Mouse (Mus musculus) heart, postnatal 0 days (tissue): ENCODE data around the gene Chek2. TPM values are rescaled to one million over a fixed set of nuclear protein-coding genes. Genes with fewer than 3 reads are reported as not detected.
"Not testable (repeated sequence)": the region's sequence is repeated elsewhere in the genome, so short reads cannot be mapped to it uniquely, and the experiment has no call there.

Experiments
- ATAC-seq: fragments of 200-750 bp; cut with Nextera tagmentation; 2 replicates; pipeline ENCODE4 v1.8.0; 2017; ENCODE audit warnings: low read depth, moderate number of reproducible peaks, moderate library complexity; ENCODE audit not compliant: insufficient read depth
- DNase-seq: peaks from one replicate; pipeline ENCODE4 v3.0.0-alpha.2; 2016; ENCODE audit warnings: low spot score
- H3K27ac ChIP-seq: fragments of 300-500 bp; sonication (generic); 2 replicates; pipeline ENCODE4 v1.5.1; 2014; ENCODE audit warnings: low read depth, mild to moderate bottlenecking
- H3K27me3 ChIP-seq: fragments of 300-500 bp; sonication (generic); 2 replicates; pipeline ENCODE4 v1.6.1; 2014; ENCODE audit warnings: low read length, mixed read lengths; ENCODE audit not compliant: control insufficient read depth, insufficient read depth
- H3K36me3 ChIP-seq: fragments of 300-500 bp; sonication (generic); replicated peaks from 2 replicates; pipeline ENCODE4 v1.6.1; 2014; ENCODE audit warnings: low read length, mixed read lengths; ENCODE audit not compliant: control insufficient read depth, insufficient read depth
- H3K4me1 ChIP-seq: fragments of 300-500 bp; sonication (generic); 2 replicates; pipeline ENCODE4 v1.6.1; 2014; ENCODE audit warnings: antibody characterized with exemption; ENCODE audit not compliant: control insufficient read depth, insufficient read depth
- H3K4me2 ChIP-seq: fragments of 300-500 bp; sonication (generic); 2 replicates; pipeline ENCODE4 v1.6.1; 2014; ENCODE audit warnings: low read depth, mild to moderate bottlenecking, low read length, moderate library complexity
- H3K4me3 ChIP-seq: fragments of 300-500 bp; sonication (generic); 2 replicates; pipeline ENCODE4 v1.5.1; 2014; ENCODE audit warnings: low read depth, low read length
- H3K9ac ChIP-seq: fragments of 300-500 bp; sonication (generic); replicated peaks from 2 replicates; pipeline ENCODE4 v1.6.1; 2014; ENCODE audit warnings: low read depth, low read length, mixed read lengths
- H3K9me3 ChIP-seq: fragments of 300-500 bp; sonication (generic); replicated peaks from 2 replicates; pipeline ENCODE4 v1.6.1; 2016; ENCODE audit warnings: low read length; ENCODE audit not compliant: control insufficient read depth
- CTCF ChIP-seq: IDR thresholded peaks from 2 replicates; pipeline ENCODE4 v1.5.1; 2016; ENCODE audit warnings: antibody characterized with exemption, control low read depth, low read depth
- EP300 ChIP-seq: IDR thresholded peaks from 2 replicates; pipeline ENCODE4 v1.6.1; 2016; ENCODE audit warnings: antibody characterized with exemption, low read depth
- WGBS: fragments of 180-500 bp; shearing (Covaris S2); extraction: QIAGEN DNeasy Blood & Tissue Kit; methylation state at CpG from one replicate; pipeline ENCODE4 v1.1.7; 2014; 5-methylcytosine and 5-hydroxymethylcytosine counted together
- polyA plus RNA-seq: library from polyadenylated mRNA; unstranded; fragments of >200 nt; fragmentation: Nextera tagmentation; extraction: Ambion mirVana; gene quantifications from 2 replicates; pipeline ENCODE4 v1.2.1, GENCODE M21; 2015
- total RNA-seq: library from RNA; depleted of rRNA; stranded (reverse); fragments of >200 nt; gene quantifications from 2 replicates; pipeline ENCODE4 v1.2.3, GENCODE M21; 2014; ENCODE audit warnings: low replicate concordance

The Chek2 gene
- total and polyA plus RNA-seq, 2 experiments from 2014 or later = 2.5 to 6.1 TPM

- TF ChIP-seq CTCF (no peak), EP300 (no peak)
- Histone ChIP-seq H3K27ac (no peak overlapping the region), H3K9me3 (no peaks in the 10 kb centered on the region), H3K9ac (no peak overlapping the region), H3K27me3 (no peaks in the 10 kb centered on the region), H3K4me1 (0 out of 2 replicates have a peak, but pooled peaks cover 6% of the 10 kb centered on the region), H3K36me3 (0 out of 2 replicates have a peak, but pooled peaks cover 5% of the 10 kb centered on the region), H3K4me2 (no peak overlapping the region), H3K4me3 (no peak overlapping the region)
- DNase-seq = no peak
- WGBS = 90% methylated on average over 5 of the region's 5 CpGs
- no peak for ATAC-seq
Measured at GRCm38 (mm10) chr5:110877666-110878505, 38.1 kb downstream of the Chek2 start.

GRCm38 (mm10) chr5:110878526-110878925 lies 38.7 kb downstream of the Chek2 start:
- not testable (repeated sequence) for ATAC-seq, H3K4me2 ChIP-seq, H3K4me3 ChIP-seq, DNase-seq, H3K27ac ChIP-seq, H3K27me3 ChIP-seq, H3K36me3 ChIP-seq, H3K9ac ChIP-seq, H3K9me3 ChIP-seq, H3K4me1 ChIP-seq
- 97% methylated on average over 1 of the region's 1 CpGs for WGBS

- Histone ChIP-seq H3K9me3 (no peaks in the 10 kb centered on the region), H3K27me3 (no peaks in the 10 kb centered on the region), H3K4me2 (peak overlapping the region; percentile 94), H3K9ac (peak overlapping the region; percentile 88), H3K4me1 (0 out of 2 replicates have a peak, but pooled peaks cover 6% of the 10 kb centered on the region), H3K36me3 (no peaks in the 10 kb centered on the region), H3K4me3 (peak overlapping the region; percentile 85), H3K27ac (peak overlapping the region; percentile 65)
- ATAC-seq = no peak
- TF ChIP-seq CTCF (no peak), EP300 (no peak)
- 64% methylated on average over 7 of the region's 7 CpGs for WGBS
- no peak for DNase-seq
Measured at GRCm38 (mm10) chr5:110879042-110879441, 39.3 kb downstream of the Chek2 start.

GRCm38 (mm10) chr5:110879584-110880374 lies 40.0 kb downstream of the Chek2 start, which contains the start of gene Ttc28:
Ttc28 (plus strand) TSS chr5:110879803.
- H3K4me2 ChIP-seq = peak within 1 kb of the TSS; percentile 94
- ATAC-seq (peak; percentile 94), DNase-seq (peak; percentile 77)
- peak within 1 kb of the TSS; percentile 85 for H3K4me3 ChIP-seq
- no peak for TF ChIP-seq EP300
- no peak for TF ChIP-seq CTCF
- no peaks in the 10 kb centered on the region for H3K27me3 ChIP-seq
- H3K27ac ChIP-seq = peak within 1 kb of the TSS; percentile 65
- no peaks in the 10 kb centered on the region for H3K9me3 ChIP-seq
- peak within 1 kb of the TSS; percentile 88 for H3K9ac ChIP-seq
- no peaks in the 10 kb centered on the region for H3K36me3 ChIP-seq
- WGBS = under 1% methylated on average over 81 of the region's 101 CpGs
- H3K4me1 ChIP-seq = 0 out of 2 replicates have a peak, but pooled peaks cover 6% of the 10 kb centered on the region

- Histone ChIP-seq H3K27me3 (no peaks in the 10 kb centered on the region), H3K36me3 (peaks cover 15% of the 10 kb centered on the region), H3K9ac (no peak overlapping the region), H3K4me1 (no peaks in the 10 kb centered on the region), H3K4me2 (no peak overlapping the region), H3K9me3 (no peaks in the 10 kb centered on the region), H3K27ac (no peak overlapping the region), H3K4me3 (no peak overlapping the region)
- DNase-seq (no peak), ATAC-seq (no peak)
- TF ChIP-seq CTCF (no peak), EP300 (no peak)
- 79% methylated on average over 4 of the region's 4 CpGs for WGBS
Measured at GRCm38 (mm10) chr5:110888596-110888995, 48.8 kb downstream of the Chek2 start.
